Mouse (Mus musculus) neutrophil, adult 5-6 weeks (primary cell): ENCODE measurements around the gene Lrrc23. TPM values are rescaled to one million over a fixed set of nuclear protein-coding genes. Genes with fewer than 3 reads are reported as not detected.
"Not testable (repeated sequence)": the region's sequence is repeated elsewhere in the genome, so short reads cannot be mapped to it uniquely, and the experiment has no call there.

Experiments used
- ATAC-seq: fragments of 151-379, 151-347 bp; 2 replicates; pipeline ENCODE4 v1.8.0; 2017; ENCODE audit warnings: mild to moderate bottlenecking, moderate TSS enrichment; ENCODE audit not compliant: insufficient number of reproducible peaks, poor library complexity, low FRiP score, severe bottlenecking; ENCODE audit errors: extremely low read depth
- total RNA-seq: library from RNA; stranded (forward); fragments of 200-1000 nt; gene quantifications from 2 replicates; pipeline ENCODE4 v1.2.3, GENCODE M21; 2017

Lrrc23 gene
- total RNA-seq, 1 experiment from 2014 or later, result 7.9 TPM

GRCm38 (mm10) chr6:124809052-124809774 lies 29.7 kb upstream of the Lrrc23 start:
- peak; percentile 25; the same call in 1 of the 2 replicates for ATAC-seq

GRCm38 (mm10) chr6:124808358-124809012 lies 29.0 kb upstream of the Lrrc23 start, which contains the start of gene Spsb2:
Gene Spsb2 (plus strand): TSS chr6:124808661.
- peak; percentile 20; the same call in 1 of the 2 replicates for ATAC-seq

- no peak for ATAC-seq
These were observed 28.4 kb upstream of the Lrrc23 start for GRCm38 (mm10) chr6:124807986-124808357.

- no peak for ATAC-seq
These were observed 27.8 kb upstream of the Lrrc23 start for GRCm38 (mm10) chr6:124807366-124807765.

GRCm38 (mm10) chr6:124806446-124807140 lies 27.1 kb upstream of the Lrrc23 start:
- ATAC-seq, result no peak

- peak; percentile 91 for ATAC-seq
These were observed 26.1 kb upstream of the Lrrc23 start for GRCm38 (mm10) chr6:124805341-124806321.

GRCm38 (mm10) chr6:124804341-124804740 lies 24.8 kb upstream of the Lrrc23 start:
- ATAC-seq, result no peak

- not testable (repeated sequence) for ATAC-seq
These were observed 24.2 kb upstream of the Lrrc23 start for GRCm38 (mm10) chr6:124803691-124804090.

- ATAC-seq, result no peak
These were observed 23.5 kb upstream of the Lrrc23 start for GRCm38 (mm10) chr6:124803061-124803460.

GRCm38 (mm10) chr6:124802400-124802799 lies 22.9 kb upstream of the Lrrc23 start:
- ATAC-seq, result not testable (repeated sequence)

- no peak for ATAC-seq
These were observed 16.7 kb upstream of the Lrrc23 start for GRCm38 (mm10) chr6:124796200-124796599.

- ATAC-seq, result no peak
These were observed 16.3 kb upstream of the Lrrc23 start for GRCm38 (mm10) chr6:124795781-124796180.

- ATAC-seq, result no peak
These were observed 12.4 kb upstream of the Lrrc23 start for GRCm38 (mm10) chr6:124791911-124792310.

- no peak for ATAC-seq
These were observed 10.6 kb upstream of the Lrrc23 start for GRCm38 (mm10) chr6:124790121-124790520.

- ATAC-seq, result no peak
These were observed 10.0 kb upstream of the Lrrc23 start for GRCm38 (mm10) chr6:124789519-124789918.

- ATAC-seq, result no peak
These were observed 8.2 kb upstream of the Lrrc23 start for GRCm38 (mm10) chr6:124787722-124788121.

- ATAC-seq, result no peak
These were observed 7.4 kb upstream of the Lrrc23 start for GRCm38 (mm10) chr6:124786756-124787420.

- peak; percentile 49; the same call in 1 of the 2 replicates for ATAC-seq
These were observed 2.9 kb upstream of the Lrrc23 start for GRCm38 (mm10) chr6:124782436-124782835.
